In the genomic region with DNA sequence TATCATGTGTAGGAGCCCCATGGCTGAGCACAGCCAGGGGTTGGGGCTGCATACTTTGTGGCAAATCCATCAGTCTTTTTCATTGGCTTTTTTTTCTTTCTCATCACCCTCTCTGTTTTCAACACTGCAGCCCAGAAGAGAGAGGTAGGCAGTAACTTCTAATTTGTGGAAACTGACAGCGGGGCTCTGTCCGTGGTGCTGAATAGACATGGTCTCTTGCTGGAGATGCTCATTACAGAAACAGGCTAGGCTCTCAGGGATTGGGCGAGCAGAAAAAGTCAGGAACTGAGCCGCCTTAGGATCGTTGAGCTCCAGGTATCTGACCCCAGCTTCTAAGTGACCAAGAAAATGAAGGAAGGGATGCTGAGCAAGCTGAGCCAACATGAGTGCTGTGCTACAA, we compare ENCODE assay signal across 9 mouse cellular contexts.
A peak's percentile ranks its signal among the peaks of the same experiment; 100 is the strongest.
DNase-seq lines count a peak whose midpoint lies in the region; ATAC-seq and TF ChIP-seq lines count a peak whose summit lies in the region.
"Had no signal": no experiment of that assay in that cellular context is flagged by ENCODE, and none has a peak within 500 bp of the region (broad histone marks: within the 10 kb centered on the region; RNA-seq: fewer than 3 reads in every experiment).

No protein-coding gene starts in this region.

- TF ChIP-seq POLR2A in cerebellum, adult 2 months (IDR thresholded peaks at IDR 0.05; ENCODE audit: borderline replicate concordance, insufficient read depth, low read length): no peak

- no peaks in the 10 kb centered on the region for H3K9me3 ChIP-seq in intestine, embryonic 14.5 days (ENCODE audit: control insufficient read depth, low read length)
- H3K9me3 ChIP-seq in intestine, embryonic 15.5 days: no peaks in the 10 kb centered on the region
- no peaks in the 10 kb centered on the region for H3K9me3 ChIP-seq in liver, embryonic 14.5 days (ENCODE audit: control insufficient read depth, low read length)
- H3K9me3 ChIP-seq: liver, embryonic 15.5 days had no signal

- no peak overlapping the region for H3K27ac ChIP-seq in intestine, embryonic 14.5 days (ENCODE audit: low read depth)
- no peak overlapping the region for H3K27ac ChIP-seq in intestine, embryonic 15.5 days
- no peak overlapping the region for H3K27ac ChIP-seq in liver, embryonic 14.5 days
- no peak overlapping the region for H3K27ac ChIP-seq in cerebellum, adult 2 months (ENCODE audit: insufficient read depth, low read length)
- H3K27ac ChIP-seq: liver, embryonic 15.5 days had no signal

- H3K27me3 ChIP-seq in intestine, embryonic 14.5 days (replicated peaks; ENCODE audit: control insufficient read depth, insufficient read depth, low read length): no peaks in the 10 kb centered on the region
- H3K27me3 ChIP-seq in intestine, embryonic 15.5 days (replicated peaks): no peaks in the 10 kb centered on the region
- no peaks in the 10 kb centered on the region for H3K27me3 ChIP-seq in liver, embryonic 14.5 days (ENCODE audit: control insufficient read depth, insufficient read depth, low read length)
- H3K27me3 ChIP-seq in cerebellum, adult 2 months (ENCODE audit: control insufficient read depth, insufficient read depth, low read length): no peaks in the 10 kb centered on the region
- H3K27me3 ChIP-seq: liver, embryonic 15.5 days had no signal

- H3K36me3 ChIP-seq in intestine, embryonic 14.5 days (ENCODE audit: control insufficient read depth, insufficient read depth, low read length): no peaks in the 10 kb centered on the region
- no peaks in the 10 kb centered on the region for H3K36me3 ChIP-seq in intestine, embryonic 15.5 days
- H3K36me3 ChIP-seq in liver, embryonic 14.5 days (replicated peaks; ENCODE audit: control insufficient read depth, insufficient read depth, low read depth): no peaks in the 10 kb centered on the region
- H3K36me3 ChIP-seq: liver, embryonic 15.5 days had no signal

- WGBS in intestine, embryonic 14.5 days: 5% methylated on average over 5 of the region's 5 CpGs
- WGBS in intestine, embryonic 15.5 days: 6% methylated on average over 5 of the region's 5 CpGs
- WGBS in liver, embryonic 14.5 days (ENCODE audit: insufficient replicate concordance): 7% methylated on average over 5 of the region's 5 CpGs
- 75% methylated on average over 5 of the region's 5 CpGs for WGBS in cerebellum, adult 2 months

- no peaks in the 10 kb centered on the region for H3K4me1 ChIP-seq in intestine, embryonic 14.5 days (replicated peaks; ENCODE audit: control insufficient read depth, insufficient read depth, low read length)
- H3K4me1 ChIP-seq in intestine, embryonic 15.5 days (replicated peaks): no peaks in the 10 kb centered on the region
- no peaks in the 10 kb centered on the region for H3K4me1 ChIP-seq in liver, embryonic 14.5 days (replicated peaks; ENCODE audit: control insufficient read depth in 2 of 2, insufficient read depth in 2 of 2, low read length in 1 of 2)
- peaks cover 25% of the 10 kb centered on the region for H3K4me1 ChIP-seq in cerebellum, adult 2 months (ENCODE audit: control insufficient read depth, insufficient read depth, low read length)
- H3K4me1 ChIP-seq: liver, embryonic 15.5 days had no signal

- TF ChIP-seq EP300 in liver, embryonic 14.5 days (IDR thresholded peaks at IDR 0.05; ENCODE audit: low read depth): no peak

- peak; percentile 90 for DNase-seq in intestine, embryonic 14.5 days (ENCODE audit: low spot score)
- DNase-seq in adrenal gland, postnatal 14 days: peak; percentile 68
- peak; percentile 2 to 16 (median 3) for DNase-seq in liver, embryonic 14.5 days (ENCODE audit: low read depth in 3 of 3, low spot score in 3 of 3)
- DNase-seq in testis, postnatal 14 days (ENCODE audit: low spot score): peak; percentile 33
- no peak for DNase-seq in cerebellum, adult 2 months

- no peak for TF ChIP-seq CTCF in liver, embryonic 14.5 days (IDR thresholded peaks at IDR 0.05; ENCODE audit: low read depth)
- TF ChIP-seq CTCF in cerebellum, adult 2 months (IDR thresholded peaks at IDR 0.05; ENCODE audit: borderline replicate concordance, insufficient read depth, low read depth, low read length): no peak

- no peak overlapping the region for H3K4me3 ChIP-seq in intestine, embryonic 14.5 days (ENCODE audit: low read depth, low read length)
- no peak overlapping the region for H3K4me3 ChIP-seq in intestine, embryonic 15.5 days (replicated peaks)
- H3K4me3 ChIP-seq in liver, embryonic 14.5 days (ENCODE audit: insufficient read depth in 1 of 2, low read depth in 2 of 2, low read length in 2 of 2): no peak overlapping the region
- H3K4me3 ChIP-seq in cerebellum, adult 2 months (replicated peaks; ENCODE audit: insufficient read depth, low read depth, low read length): no peak overlapping the region
- H3K4me3 ChIP-seq: liver, embryonic 15.5 days had no signal

- no peak overlapping the region for H3K4me2 ChIP-seq in intestine, embryonic 14.5 days (ENCODE audit: low read length)
- no peak overlapping the region for H3K4me2 ChIP-seq in intestine, embryonic 15.5 days (replicated peaks)
- H3K4me2 ChIP-seq in liver, embryonic 14.5 days (ENCODE audit: low read depth): no peak overlapping the region
- H3K4me2 ChIP-seq: liver, embryonic 15.5 days had no signal

- no peak for ATAC-seq in intestine, embryonic 14.5 days (replicated peaks; ENCODE audit: low FRiP score, low TSS enrichment, low read depth)
- ATAC-seq in intestine, embryonic 15.5 days: no peak
- peak; percentile 58 to 67; a peak in 3 of 4 replicates for ATAC-seq in hematopoietic stem cell, adult 5-6 weeks (replicated peaks in 1 of 2; ENCODE audit: insufficient read depth in 1 of 2, low FRiP score in 2 of 2, low TSS enrichment in 1 of 2, low read depth in 1 of 2, poor library complexity in 2 of 2, severe bottlenecking in 2 of 2)
- no peak for ATAC-seq in liver, embryonic 14.5 days (ENCODE audit: insufficient read depth)
- no peak for ATAC-seq in cerebellum, adult (ENCODE audit: insufficient number of reproducible peaks, low FRiP score, low TSS enrichment)

- no peak overlapping the region for H3K9ac ChIP-seq in intestine, embryonic 14.5 days (ENCODE audit: low read length)
- H3K9ac ChIP-seq in intestine, embryonic 15.5 days: no peak overlapping the region
- H3K9ac ChIP-seq in liver, embryonic 14.5 days (replicated peaks): no peak overlapping the region
- H3K9ac ChIP-seq: liver, embryonic 15.5 days had no signal

Comparison
In these comparisons a context has a peak if more than half of its experiments do, and no peak if none do; other contexts are left out.
1. ATAC-seq: peak in hematopoietic stem cell, adult 5-6 weeks (2 of 2); none in intestine, embryonic 14.5 days (single experiment), intestine, embryonic 15.5 days (single experiment), liver, embryonic 14.5 days (single experiment) and cerebellum, adult (single experiment).
2. DNase-seq: peak in intestine, embryonic 14.5 days (single experiment), adrenal gland, postnatal 14 days (single experiment), liver, embryonic 14.5 days (3 of 3) and testis, postnatal 14 days (single experiment); none in cerebellum, adult 2 months (0 of 2).